Comparison of ENCODE assay signal across 8 mouse cellular contexts in the genomic region with DNA sequence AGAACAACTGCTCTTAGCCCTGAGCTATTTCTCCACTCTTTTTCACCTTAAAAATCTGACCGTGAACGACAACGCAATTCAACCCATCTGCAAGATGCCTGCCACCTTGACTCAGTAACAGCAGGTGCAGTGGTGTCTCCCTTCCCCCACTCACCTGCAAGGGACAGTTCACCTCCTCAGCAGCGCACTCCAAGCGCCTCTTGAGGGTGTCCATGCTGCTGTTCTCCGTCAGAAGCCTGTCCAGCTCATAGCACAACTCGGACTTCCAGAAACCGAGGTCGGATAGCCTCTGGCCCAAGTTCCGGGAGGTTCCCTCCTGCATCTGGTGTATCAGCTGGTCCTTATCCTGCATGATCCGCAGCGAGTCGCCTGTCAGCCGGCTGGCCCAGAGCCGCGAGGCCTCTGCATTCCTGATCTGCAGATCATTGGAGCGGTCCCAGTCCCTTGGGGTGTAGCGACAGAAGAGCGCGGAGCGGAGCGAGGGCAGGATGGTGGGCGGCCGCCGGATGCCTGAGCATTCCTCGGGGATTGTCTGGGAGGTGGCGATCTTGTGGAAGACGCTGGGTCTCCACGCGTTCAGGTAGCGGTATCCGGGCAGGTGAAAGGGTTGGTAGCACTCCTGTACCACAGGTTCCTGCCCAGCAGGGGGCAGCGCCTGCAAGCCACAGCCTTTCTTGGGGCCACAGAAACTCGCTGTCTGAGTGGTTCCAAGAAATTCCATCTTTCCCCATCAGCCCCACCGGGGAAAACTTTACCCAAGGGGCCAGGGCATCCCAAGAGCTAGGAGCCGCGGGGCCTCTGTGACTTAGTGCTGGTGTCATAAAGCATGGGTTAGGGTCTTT. TPM values are rescaled to one million over a fixed set of nuclear protein-coding genes. Genes with fewer than 3 reads are reported as not detected.
DNase-seq lines count a peak whose midpoint lies in the region; ATAC-seq lines count a peak whose summit lies in the region.

A gene (minus strand): TSS at position 792 of the 842 bp plus-strand sequence.

- peaks cover 0 to 5% of the 10 kb centered on the region in 2 experiments; a peak in 1 of 4 replicates for H3K4me1 ChIP-seq in heart, embryonic 14.5 days (ENCODE audit: control insufficient read depth in 2 of 2, insufficient read depth in 2 of 2, low read length in 2 of 2)

- DNase-seq in A20 (ENCODE audit: low read depth, low spot score) (peak; percentile 29), ES-CJ7 (ENCODE audit: low read depth, low spot score) (peak; percentile 64)
- DNase-seq in embryo, embryonic 10 days (ENCODE audit: low spot score): peak; percentile 55
- DNase-seq in kidney, postnatal 10 days: peak; percentile 90
- DNase-seq in lung, postnatal 25 days (ENCODE audit: low spot score): peak; percentile 49
- peak; percentile 20 for DNase-seq in right cerebral cortex, postnatal 14 days
- DNase-seq in ovary, adult 18-20 months (ENCODE audit: low spot score): no peak

- H3K27me3 ChIP-seq in heart, embryonic 14.5 days (ENCODE audit: control insufficient read depth, insufficient read depth, low read length): peaks cover 7% of the 10 kb centered on the region; the same call in 1 of the 2 replicates

- H3K4me3 ChIP-seq in heart, embryonic 14.5 days (ENCODE audit: control insufficient read depth in 1 of 2, insufficient read depth in 1 of 2, low read depth in 1 of 2, low read length in 2 of 2): peak within 1 kb of the TSS; percentile 31 to 37

- H3K27ac ChIP-seq in heart, embryonic 14.5 days (replicated peaks in 1 of 2; ENCODE audit: control insufficient read depth in 1 of 2, insufficient read depth in 1 of 2, low read depth in 2 of 2, low read length in 2 of 2): no peak within 1 kb of the TSS

- H3K9ac ChIP-seq in heart, embryonic 14.5 days (ENCODE audit: low read length): peak within 1 kb of the TSS; percentile 62

- H3K9me3 ChIP-seq in heart, embryonic 14.5 days (ENCODE audit: control insufficient read depth, low read length): 0 out of 2 replicates have a peak, but pooled peaks cover 3% of the 10 kb centered on the region

- H3K4me2 ChIP-seq in heart, embryonic 14.5 days (ENCODE audit: low read length): peak within 1 kb of the TSS; percentile 76

- 6% methylated on average over 37 of the region's 37 CpGs for WGBS in heart, embryonic 14.5 days

- no peaks in the 10 kb centered on the region for H3K36me3 ChIP-seq in heart, embryonic 14.5 days (ENCODE audit: control insufficient read depth, insufficient read depth, low read length)

- ATAC-seq in heart, embryonic 14.5 days (ENCODE audit: insufficient number of reproducible peaks, insufficient read depth, low FRiP score, low read depth): peak; percentile 68

RNA-seq across cellular contexts. Expression of the gene that starts here (rescaled TPM):
- 0.32 and 0.97 TPM in 2 replicates for polyA plus RNA-seq in heart, embryonic 14.5 days (2014; fragmentation: Nextera tagmentation; extraction: Ambion mirVana)

Comparison
In these comparisons a context has a peak if more than half of its experiments do, and no peak if none do; other contexts are left out.
1. Peak in ATAC-seq, H3K4me3 ChIP-seq, H3K9ac ChIP-seq and H3K4me2 ChIP-seq in heart, embryonic 14.5 days; RNA of the gene not detected or under 1 TPM.